Mouse (Mus musculus) liver, embryonic 14.5 days (tissue): ENCODE data around the gene Mtus2. TPM values are rescaled to one million over a fixed set of nuclear protein-coding genes. Genes with fewer than 3 reads are reported as not detected.
A peak's percentile ranks its signal among the peaks of the same experiment; 100 is the strongest.

Source experiments
- ATAC-seq: fragments of 200-750 bp; cut with Nextera tagmentation; 2 replicates; pipeline ENCODE4 v1.8.0; 2017; ENCODE audit warnings: moderate number of reproducible peaks, mild to moderate bottlenecking, moderate library complexity; ENCODE audit not compliant: insufficient read depth
- DNase-seq, 3 experiments: peaks; one replicate each; pipeline ENCODE4 v3.0.0-alpha.2; 2012 to 2013; ENCODE audit warnings: low read depth in 3 of 3, low spot score in 3 of 3
- H3K27ac ChIP-seq: fragments of 300-500 bp; sonication (generic); 2 replicates; pipeline ENCODE4 v1.5.1; 2014; ENCODE audit warnings: moderate library complexity, mild to moderate bottlenecking, control low read depth, inconsistent platforms
- H3K27me3 ChIP-seq: fragments of 300-500 bp; sonication (generic); 2 replicates; pipeline ENCODE4 v1.6.1; 2014; ENCODE audit warnings: mild to moderate bottlenecking, low read length, moderate library complexity; ENCODE audit not compliant: control insufficient read depth, insufficient read depth
- H3K36me3 ChIP-seq: fragments of 300-500 bp; sonication (generic); replicated peaks from 2 replicates; pipeline ENCODE4 v1.6.1; 2014; ENCODE audit warnings: low read depth; ENCODE audit not compliant: control insufficient read depth, insufficient read depth
- H3K4me1 ChIP-seq, 2 experiments: fragments of 200-500 bp in 1 of 2; fragments of 300-500 bp in 1 of 2; sonication (generic) in 1 of 2; replicated peaks; 2 replicates each; pipeline ENCODE4 v1.6.1; 2012 to 2014; ENCODE audit warnings: antibody characterized with exemption in 1 of 2, inconsistent platforms in 1 of 2, low read length in 1 of 2; ENCODE audit not compliant: control insufficient read depth in 2 of 2, insufficient read depth in 2 of 2
- H3K4me2 ChIP-seq: fragments of 300-500 bp; sonication (generic); 2 replicates; pipeline ENCODE4 v1.6.1; 2014; ENCODE audit warnings: low read depth, mild to moderate bottlenecking, control low read depth, moderate library complexity
- H3K4me3 ChIP-seq, 2 experiments: fragments of 200-500 bp in 1 of 2; fragments of 300-500 bp in 1 of 2; sonication (generic) in 1 of 2; 2 replicates each; pipeline ENCODE4 v1.5.1; 2012 to 2014; ENCODE audit warnings: low read depth in 2 of 2, low read length in 2 of 2, mild to moderate bottlenecking in 2 of 2, control low read depth in 1 of 2, inconsistent platforms in 1 of 2, moderate library complexity in 1 of 2; ENCODE audit not compliant: insufficient read depth in 1 of 2
- H3K9ac ChIP-seq: fragments of 300-500 bp; sonication (generic); replicated peaks from 2 replicates; pipeline ENCODE4 v1.6.1; 2014; ENCODE audit warnings: mild to moderate bottlenecking, control low read depth, moderate library complexity
- H3K9me3 ChIP-seq: fragments of 300-500 bp; sonication (generic); 2 replicates; pipeline ENCODE4 v1.6.1; 2016; ENCODE audit warnings: low read length, mixed read lengths; ENCODE audit not compliant: control insufficient read depth
- CTCF ChIP-seq: IDR thresholded peaks from 2 replicates; pipeline ENCODE4 v1.5.1; 2016; ENCODE audit warnings: antibody characterized with exemption, low read depth, control low read depth
- EP300 ChIP-seq: IDR thresholded peaks from 2 replicates; pipeline ENCODE4 v1.6.1; 2016; ENCODE audit warnings: antibody characterized with exemption, low read depth
- WGBS: fragments of 180-500 bp; shearing (Covaris S2); extraction: QIAGEN DNeasy Blood & Tissue Kit; methylation state at CpG from one replicate; pipeline ENCODE4 v1.1.7; 2014; ENCODE audit not compliant: insufficient replicate concordance; 5-methylcytosine and 5-hydroxymethylcytosine counted together
- polyA plus RNA-seq, 2 experiments: library from polyadenylated mRNA; depleted of rRNA in 1 of 2; stranded (reverse) in 1 of 2; unstranded in 1 of 2; fragments of >200 nt; fragmentation: Nextera tagmentation in 1 of 2; extraction: Ambion mirVana in 1 of 2; gene quantifications; 2 replicates each; pipeline versions ENCODE4 v1.2.1 to v1.2.3; 2012 to 2014

Mtus2 gene
- polyA plus RNA-seq, 2 experiments = 0.48 to 0.80 TPM

GRCm38 (mm10) chr5:148079732-148080131, 122.6 kb downstream of the Mtus2 start:
- WGBS = 64% methylated on average over 3 of the region's 3 CpGs
- H3K27ac ChIP-seq = no peak overlapping the region
- ATAC-seq (no peak), DNase-seq (no peak)
- H3K4me2 ChIP-seq = no peak overlapping the region
- H3K27me3 ChIP-seq = no peaks in the 10 kb centered on the region
- H3K9ac ChIP-seq = no peak overlapping the region
- H3K4me3 ChIP-seq = no peak overlapping the region
- no peaks in the 10 kb centered on the region for H3K4me1 ChIP-seq
- H3K9me3 ChIP-seq = no peaks in the 10 kb centered on the region
- H3K36me3 ChIP-seq = no peaks in the 10 kb centered on the region
- TF ChIP-seq CTCF = 0 out of 2 replicates have a peak, but pooled peaks have one; percentile 13
- no peak for TF ChIP-seq EP300

GRCm38 (mm10) chr5:148083541-148083940, 126.4 kb downstream of the Mtus2 start:
- no peak overlapping the region for H3K27ac ChIP-seq
- WGBS = 82% methylated on average over 1 of the region's 1 CpGs
- TF ChIP-seq CTCF = no peak
- no peak for TF ChIP-seq EP300
- no peaks in the 10 kb centered on the region for H3K36me3 ChIP-seq
- H3K27me3 ChIP-seq = no peaks in the 10 kb centered on the region
- no peak overlapping the region for H3K4me2 ChIP-seq
- ATAC-seq (no peak), DNase-seq (no peak)
- no peaks in the 10 kb centered on the region for H3K9me3 ChIP-seq
- H3K4me3 ChIP-seq = no peak overlapping the region
- H3K4me1 ChIP-seq = no peaks in the 10 kb centered on the region
- H3K9ac ChIP-seq = no peak overlapping the region

GRCm38 (mm10) chr5:148084766-148085165, 127.6 kb downstream of the Mtus2 start:
- H3K9ac ChIP-seq = no peak overlapping the region
- no peaks in the 10 kb centered on the region for H3K27me3 ChIP-seq
- ATAC-seq = no peak
- H3K4me2 ChIP-seq = no peak overlapping the region
- H3K4me3 ChIP-seq = no peak overlapping the region
- 57% methylated on average over 5 of the region's 5 CpGs for WGBS
- no peaks in the 10 kb centered on the region for H3K36me3 ChIP-seq
- DNase-seq = no peak
- TF ChIP-seq EP300 (no peak), CTCF (no peak)
- H3K27ac ChIP-seq = no peak overlapping the region
- H3K4me1 ChIP-seq = no peaks in the 10 kb centered on the region
- H3K9me3 ChIP-seq = no peaks in the 10 kb centered on the region

- TF ChIP-seq EP300 (no peak), CTCF (no peak)
- H3K9ac ChIP-seq = no peak overlapping the region
- no peaks in the 10 kb centered on the region for H3K27me3 ChIP-seq
- WGBS = 58% methylated on average over 3 of the region's 3 CpGs
- H3K36me3 ChIP-seq = no peaks in the 10 kb centered on the region
- H3K4me3 ChIP-seq = no peak overlapping the region
- peaks cover 2% of the 10 kb centered on the region; the same call in 1 of the 2 replicates for H3K9me3 ChIP-seq
- H3K4me1 ChIP-seq = no peaks in the 10 kb centered on the region
- DNase-seq = no peak
- no peak for ATAC-seq
- no peak overlapping the region for H3K4me2 ChIP-seq
- H3K27ac ChIP-seq = no peak overlapping the region
Observed at GRCm38 (mm10) chr5:148087796-148088195, 130.7 kb downstream of the Mtus2 start.

- 49% methylated on average over 11 of the region's 11 CpGs for WGBS
Observed at GRCm38 (mm10) chr5:148090191-148090821, 133.2 kb downstream of the Mtus2 start.

More at GRCm38 (mm10) chr5:148090191-148090821, 133.2 kb downstream of the Mtus2 start:
- Histone ChIP-seq H3K4me1 (no peaks in the 10 kb centered on the region), H3K27ac (no peak overlapping the region), H3K4me2 (no peak overlapping the region), H3K9ac (no peak overlapping the region), H3K36me3 (no peaks in the 10 kb centered on the region), H3K4me3 (no peak overlapping the region), H3K9me3 (peaks cover 2% of the 10 kb centered on the region; the same call in 1 of the 2 replicates), H3K27me3 (no peaks in the 10 kb centered on the region)
- ATAC-seq = no peak
- DNase-seq = no peak
- TF ChIP-seq CTCF = no peak
- TF ChIP-seq EP300 = no peak
